Mouse (Mus musculus): ENCODE measurements around the gene Gm8113. TPM values are rescaled to one million over a fixed set of nuclear protein-coding genes. Genes with fewer than 3 reads are reported as not detected.
"Not testable (repeated sequence)": the region's sequence is repeated elsewhere in the genome, so short reads cannot be mapped to it uniquely, and the experiment has no call there.

Gm8113 gene
- total RNA-seq (2021) = not detected

- peak; percentile 6 to 35 for DNase-seq (ENCODE audit: low spot score in 2 of 2)
Measured at GRCm38 (mm10) chr14:43924688-43925403, at the start of gene Gm8113. TSS of gene Gm8113 (plus strand) at chr14:43925390.

GRCm38 (mm10) chr14:43875417-43875816 lies 49.8 kb upstream of the Gm8113 start, which contains the start of gene Ear1:
TSS of gene Ear1 (minus strand) at chr14:43875517.
- intact Hi-C loops (cut with DNase I); DNase-seq (ENCODE audit: low spot score in 2 of 2): not testable (repeated sequence)

More at GRCm38 (mm10) chr14:43924688-43925403, at the start of gene Gm8113:
- intact Hi-C loops (cut with DNase I) = not testable (repeated sequence)

- intact Hi-C loops (cut with DNase I); DNase-seq (ENCODE audit: low spot score in 2 of 2): not testable (repeated sequence)
Measured at GRCm38 (mm10) chr14:43877789-43878188, 47.4 kb upstream of the Gm8113 start.

- DNase-seq (ENCODE audit: low spot score in 2 of 2); intact Hi-C loops (cut with DNase I): not testable (repeated sequence)
Measured at GRCm38 (mm10) chr14:43879966-43880545, 45.1 kb upstream of the Gm8113 start.

GRCm38 (mm10) chr14:43886235-43886634 lies 39.0 kb upstream of the Gm8113 start:
- DNase-seq (ENCODE audit: low spot score in 2 of 2); intact Hi-C loops (cut with DNase I): not testable (repeated sequence)

- intact Hi-C loops (cut with DNase I); DNase-seq (ENCODE audit: low spot score in 2 of 2): not testable (repeated sequence)
Measured at GRCm38 (mm10) chr14:43891288-43891687, 33.9 kb upstream of the Gm8113 start.

GRCm38 (mm10) chr14:43895357-43895756 lies 29.8 kb upstream of the Gm8113 start:
- DNase-seq (ENCODE audit: low spot score in 2 of 2); intact Hi-C loops (cut with DNase I): not testable (repeated sequence)

- DNase-seq (ENCODE audit: low spot score in 2 of 2); intact Hi-C loops (cut with DNase I): not testable (repeated sequence)
Measured at GRCm38 (mm10) chr14:43898577-43898976, 26.6 kb upstream of the Gm8113 start.

GRCm38 (mm10) chr14:43918214-43918613 lies 7.0 kb upstream of the Gm8113 start:
- intact Hi-C loops (cut with DNase I); DNase-seq (ENCODE audit: low spot score in 2 of 2): not testable (repeated sequence)

GRCm38 (mm10) chr14:43923459-43923858 lies 1.7 kb upstream of the Gm8113 start, which contains the start of gene Ear10:
TSS of gene Ear10 (minus strand) at chr14:43923559.
- DNase-seq (ENCODE audit: low spot score in 2 of 2); intact Hi-C loops (cut with DNase I): not testable (repeated sequence)

GRCm38 (mm10) chr14:43925404-43925950 lies 287 bp downstream of the Gm8113 start:
- intact Hi-C loops (cut with DNase I); DNase-seq (ENCODE audit: low spot score in 2 of 2): not testable (repeated sequence)

GRCm38 (mm10) chr14:43932991-43933390 lies 7.8 kb downstream of the Gm8113 start:
- peak in 1 of 2 experiments; percentile 10 for DNase-seq (ENCODE audit: low spot score in 2 of 2)
- intact Hi-C loops (cut with DNase I) = loop anchor here (10.0 kb wide), 1 partner anchor 52 kb away; no protein-coding TSS in a partner anchor

GRCm38 (mm10) chr14:43933399-43933798 lies 8.2 kb downstream of the Gm8113 start:
- intact Hi-C loops (cut with DNase I) = loop anchor here (10.0 kb wide), 1 partner anchor 51 kb away; no protein-coding TSS in a partner anchor
- DNase-seq (ENCODE audit: low spot score in 2 of 2) = not testable (repeated sequence)

GRCm38 (mm10) chr14:43953382-43953781 lies 28.2 kb downstream of the Gm8113 start:
- intact Hi-C loops (cut with DNase I); DNase-seq (ENCODE audit: low spot score in 2 of 2): not testable (repeated sequence)

GRCm38 (mm10) chr14:43955074-43955473 lies 29.9 kb downstream of the Gm8113 start:
- intact Hi-C loops (cut with DNase I); DNase-seq (ENCODE audit: low spot score in 2 of 2): not testable (repeated sequence)

- DNase-seq (ENCODE audit: low spot score in 2 of 2); intact Hi-C loops (cut with DNase I): not testable (repeated sequence)
Measured at GRCm38 (mm10) chr14:43956769-43957168, 31.6 kb downstream of the Gm8113 start, which contains the start of gene Ang5. TSS of gene Ang5 (plus strand) at chr14:43957069.

Data from left cerebral cortex, postnatal 36 days (tissue).